Mouse (Mus musculus): Measurements from ENCODE around the gene Iqcd.

Gene Iqcd

DNA sequence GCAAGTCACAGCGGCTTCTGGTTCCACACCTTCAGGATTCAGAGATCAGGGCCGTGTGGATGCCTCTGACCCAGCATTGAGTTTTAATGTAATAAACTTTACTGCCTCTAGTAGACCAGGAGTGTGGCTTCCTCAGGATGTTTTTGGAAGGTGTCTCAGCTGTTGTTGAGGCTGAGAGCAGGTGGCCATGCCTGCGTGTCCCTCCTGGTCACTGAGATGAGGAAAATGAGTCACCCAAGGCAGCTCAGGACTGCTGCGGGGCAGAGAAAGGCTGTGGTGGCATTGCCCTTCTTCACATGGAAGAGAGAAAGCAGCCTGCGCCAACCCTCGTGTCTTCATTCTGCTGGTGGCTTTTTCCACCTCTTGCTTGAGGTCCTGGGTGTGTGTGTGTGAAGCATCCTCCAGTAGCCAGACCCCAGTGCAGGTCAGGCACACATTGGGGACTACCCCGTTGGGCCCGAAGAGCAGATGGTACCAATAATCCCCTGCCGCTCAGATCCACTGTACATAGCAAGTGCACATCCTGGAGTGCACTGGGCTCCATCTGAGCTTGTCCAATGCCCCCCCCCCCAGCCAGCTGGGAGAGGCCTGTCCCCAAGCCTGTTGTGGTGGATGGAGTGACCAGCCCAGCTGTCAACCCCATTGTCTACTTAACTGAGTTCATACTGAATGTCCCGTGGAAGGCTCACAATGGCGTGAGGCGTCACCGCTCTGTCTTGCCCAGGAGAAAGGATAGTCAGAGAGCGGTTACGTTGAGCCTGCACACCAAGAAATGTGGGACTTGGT is 38.9 kb downstream of the Iqcd start:
- DNase-seq (ENCODE audit: low read depth, low spot score) = no peak

DNA sequence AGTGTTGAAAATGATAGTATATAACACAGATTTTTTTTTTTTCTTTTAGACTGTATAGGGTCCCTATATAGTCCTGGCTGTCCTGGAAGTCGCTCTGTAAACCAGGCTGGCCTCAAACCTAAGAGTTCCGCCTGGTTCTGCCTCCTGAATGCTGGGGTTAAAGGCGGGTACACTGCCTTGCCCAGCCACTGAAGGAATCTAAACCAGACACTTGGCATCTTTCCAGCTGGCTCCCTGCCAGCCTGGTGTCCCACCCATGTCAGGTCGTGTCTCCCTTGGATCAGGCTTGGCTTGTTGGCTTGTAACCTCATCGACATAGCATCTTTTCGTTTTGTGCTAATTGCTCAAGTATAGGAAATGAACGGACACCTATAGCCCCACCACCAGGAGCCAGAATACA is 39.8 kb downstream of the Iqcd start:
- DNase-seq (ENCODE audit: low read depth, low spot score) = no peak

DNA sequence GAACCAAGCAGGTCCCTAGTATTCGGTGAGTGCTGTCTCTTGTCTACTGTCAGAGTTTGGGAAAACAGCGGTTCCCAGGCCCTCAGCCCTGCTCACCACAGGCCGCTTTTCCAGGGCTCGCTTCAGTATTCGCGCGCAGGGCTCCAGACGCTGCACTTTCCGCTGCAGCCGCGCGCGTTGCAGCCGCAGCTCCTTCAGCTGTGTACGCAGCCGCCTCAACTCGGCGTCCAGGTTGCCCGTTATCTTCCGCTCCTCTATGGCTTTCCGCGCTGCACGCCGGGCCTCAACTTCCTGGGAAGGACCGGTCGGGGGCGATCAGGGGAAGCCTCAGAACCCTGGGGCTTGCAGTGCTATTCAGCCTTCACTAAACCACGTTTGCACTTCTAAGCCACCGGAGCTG is 42.3 kb downstream of the Iqcd start:
- no peak for DNase-seq (ENCODE audit: low read depth, low spot score)

DNA sequence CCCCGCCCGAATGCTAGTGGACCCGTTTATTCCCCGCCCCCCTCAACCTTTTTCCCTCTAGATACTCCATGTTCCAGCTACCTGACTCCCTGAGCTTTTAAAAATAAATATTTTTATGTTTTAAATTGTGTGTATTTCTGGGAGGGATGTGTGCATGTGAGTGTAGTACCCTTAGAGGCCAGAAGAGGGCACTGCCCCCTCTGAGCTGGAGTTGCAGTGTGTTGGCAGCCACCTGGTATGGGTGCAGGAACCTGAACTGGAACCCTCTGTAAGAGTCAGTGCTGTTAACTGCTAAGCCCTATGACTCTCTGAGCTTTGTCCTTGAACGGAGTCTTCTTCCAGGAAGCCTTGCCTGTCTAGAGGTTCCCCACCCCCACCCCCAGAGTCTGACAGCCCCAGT is 43.1 kb downstream of the Iqcd start:
- DNase-seq (ENCODE audit: low read depth, low spot score) = no peak

DNA sequence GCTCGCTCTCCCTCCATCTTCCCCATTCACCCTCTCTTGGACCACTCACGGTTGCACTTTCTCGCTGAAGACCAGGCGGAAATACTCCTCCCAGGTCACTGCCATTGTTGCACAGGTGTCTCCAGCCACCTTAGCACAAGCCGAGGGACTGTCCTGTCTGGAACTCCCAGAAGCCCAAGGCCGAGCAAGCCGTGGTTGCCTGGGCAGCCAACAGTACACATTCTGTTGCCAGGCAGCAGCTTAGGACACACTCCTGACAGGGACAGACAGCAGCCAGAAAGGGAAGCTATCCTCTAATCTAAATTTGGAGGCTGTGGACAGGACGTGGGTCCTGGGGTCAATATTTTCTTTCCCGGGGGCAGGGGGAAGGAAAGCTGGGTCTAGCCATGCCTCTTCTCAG is 45.3 kb downstream of the Iqcd start, which contains the start of gene Cfap73:
Gene Cfap73, minus strand, starts transcription at position 105 of the 400 bp plus-strand sequence.
- no peak for DNase-seq (ENCODE audit: low read depth, low spot score)

DNA sequence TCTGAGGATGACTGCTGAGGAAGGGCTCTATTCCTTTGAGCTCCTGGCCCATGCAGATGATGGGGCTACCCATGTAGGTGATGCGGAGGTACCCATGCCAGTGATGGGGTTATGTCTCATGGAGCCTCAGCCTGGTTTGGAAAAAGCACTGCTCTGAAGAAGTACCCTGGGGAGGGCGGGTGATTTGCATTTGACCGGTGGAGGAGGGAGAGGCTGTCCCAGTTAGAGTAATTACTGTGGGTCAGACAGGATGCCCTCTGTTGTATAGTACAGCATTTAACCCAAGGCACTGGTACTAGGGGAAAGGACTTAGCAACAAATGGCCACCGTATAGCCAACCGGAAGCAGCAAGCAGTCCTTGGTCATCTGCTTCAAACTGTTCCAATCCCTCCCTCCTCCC is 46.0 kb downstream of the Iqcd start:
- no peak for DNase-seq (ENCODE audit: low read depth, low spot score)

DNA sequence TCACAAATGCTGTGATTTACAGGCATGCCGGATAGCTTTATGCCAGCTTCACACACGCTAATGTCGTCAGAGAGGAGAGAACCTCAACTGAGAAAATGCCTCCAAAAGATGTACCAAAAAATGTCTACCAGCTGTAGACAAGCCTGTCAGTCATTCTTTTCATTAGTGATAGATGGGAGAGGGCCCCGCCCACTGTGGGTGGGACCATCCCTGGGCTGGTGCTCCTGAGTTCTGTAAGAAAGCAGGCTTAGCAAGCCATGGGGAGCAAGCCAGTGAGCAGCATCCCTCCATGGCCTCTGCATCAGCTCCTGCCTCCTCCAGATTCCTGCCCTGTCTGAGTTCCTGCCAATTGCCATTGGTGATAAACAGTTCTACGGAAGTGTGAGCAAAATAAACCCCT is 46.8 kb downstream of the Iqcd start:
- DNase-seq (ENCODE audit: low read depth, low spot score) = no peak

DNA sequence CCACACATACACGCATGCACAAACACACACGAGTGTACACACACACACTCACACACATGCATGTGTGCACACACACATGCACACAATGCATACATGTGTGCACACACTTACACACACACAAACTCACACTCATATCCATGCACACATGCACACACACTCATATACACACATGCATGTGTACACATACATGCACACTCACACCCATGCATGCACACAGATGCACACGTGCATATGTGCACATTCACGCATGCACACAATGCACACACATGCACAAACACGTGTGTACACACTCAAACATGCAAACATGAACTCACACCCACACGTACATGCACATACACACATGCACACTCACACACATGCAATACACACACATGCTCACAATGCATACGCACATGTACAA is 51.3 kb downstream of the Iqcd start:
- no peak for DNase-seq (ENCODE audit: low read depth, low spot score)

DNA sequence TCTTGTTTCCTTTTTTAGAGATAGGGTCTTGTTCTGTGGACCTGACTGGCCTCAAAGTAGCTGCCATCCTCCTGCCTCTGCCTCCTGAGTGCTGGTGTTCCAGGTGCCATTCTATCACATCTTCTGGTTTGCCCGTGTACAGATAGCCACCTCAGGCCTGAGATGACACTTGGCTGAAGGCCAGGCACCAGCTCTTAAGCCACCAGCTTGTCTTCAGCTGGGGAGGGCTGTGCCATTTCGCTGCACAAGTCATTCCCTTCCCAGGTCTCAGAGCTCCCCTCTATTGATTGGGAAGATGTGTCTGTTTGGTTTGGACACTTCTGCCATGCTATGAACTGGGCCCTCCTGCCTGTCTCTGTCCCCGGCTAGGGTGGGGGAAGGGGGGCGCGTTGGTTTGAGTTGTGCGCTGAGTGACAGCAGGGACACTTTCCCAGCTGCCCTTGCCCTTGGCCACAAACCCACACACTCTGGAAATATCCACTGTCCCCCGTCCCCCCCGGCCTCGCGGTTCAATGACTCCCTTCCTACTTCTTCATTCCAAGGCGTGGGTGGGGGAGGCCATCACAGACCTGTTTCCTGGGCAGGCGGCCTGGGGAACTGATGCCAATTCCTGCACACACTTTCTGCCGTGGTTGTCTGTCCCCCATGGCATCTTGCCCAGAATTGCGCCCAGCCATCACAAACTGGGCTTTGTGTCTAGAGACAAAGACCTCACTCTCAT is 54.7 kb downstream of the Iqcd start:
- DNase-seq (ENCODE audit: low read depth, low spot score) = no peak

DNA sequence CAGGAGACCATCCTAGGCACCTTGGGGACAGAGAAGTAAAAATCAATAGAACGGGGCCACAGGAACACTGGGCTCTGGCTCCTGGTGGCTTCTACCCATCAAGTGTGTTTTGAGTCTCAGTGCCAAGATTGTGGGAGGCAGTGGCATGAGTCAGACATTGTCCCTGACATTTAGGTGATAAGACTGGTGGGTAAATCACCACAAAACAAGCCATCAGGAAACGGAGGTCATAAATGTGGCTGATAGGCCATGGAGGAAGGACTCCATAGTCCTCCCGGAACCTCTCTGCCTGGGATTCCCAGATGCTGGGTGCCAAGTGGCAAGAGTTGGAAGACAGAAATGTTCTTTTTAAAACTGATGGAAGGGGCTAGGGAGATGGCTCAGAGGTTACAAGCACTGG is 55.4 kb downstream of the Iqcd start:
- no peak for DNase-seq (ENCODE audit: low read depth, low spot score)

DNA sequence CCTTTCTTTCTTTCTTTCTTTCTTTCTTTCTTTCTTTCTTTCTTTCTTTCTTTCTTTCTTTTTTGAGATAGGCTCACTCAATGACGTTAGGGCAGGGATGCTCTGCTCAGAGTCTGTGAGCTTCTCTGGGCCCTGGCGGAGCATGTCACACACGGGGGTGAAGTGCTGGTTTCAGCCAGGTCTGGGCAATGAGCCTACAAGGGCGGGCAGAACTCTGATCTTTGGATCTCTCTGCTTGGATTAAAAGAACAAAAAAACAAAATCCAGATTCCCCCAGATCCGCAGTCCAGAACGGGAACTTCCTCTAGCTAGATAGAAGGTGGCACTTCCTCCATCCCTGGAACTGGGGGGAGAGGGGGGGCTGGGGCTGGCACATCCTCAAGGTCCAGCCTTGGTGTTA is 57.0 kb downstream of the Iqcd start:
- DNase-seq (ENCODE audit: low read depth, low spot score) = no peak

DNA sequence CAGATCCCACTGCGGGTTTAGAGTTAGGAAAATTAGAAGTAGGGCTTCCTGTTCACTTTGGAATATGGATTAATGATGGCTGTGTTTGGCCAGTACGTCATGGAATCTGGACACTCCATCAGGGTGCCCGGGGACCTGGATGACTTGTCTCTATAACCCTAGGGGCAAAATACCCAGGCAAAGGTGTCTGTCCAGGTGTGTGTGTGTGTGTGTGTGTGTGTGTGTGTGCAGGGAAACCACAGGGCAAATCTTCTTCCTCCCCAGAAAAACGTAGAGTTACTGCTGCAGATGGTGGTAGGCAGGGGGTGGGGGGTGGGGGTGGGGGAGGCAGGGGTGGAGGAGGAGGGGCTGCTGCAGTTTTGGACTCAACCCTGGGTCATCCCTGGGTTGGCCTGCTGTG is 58.5 kb downstream of the Iqcd start:
- DNase-seq (ENCODE audit: low read depth, low spot score) = no peak

DNA sequence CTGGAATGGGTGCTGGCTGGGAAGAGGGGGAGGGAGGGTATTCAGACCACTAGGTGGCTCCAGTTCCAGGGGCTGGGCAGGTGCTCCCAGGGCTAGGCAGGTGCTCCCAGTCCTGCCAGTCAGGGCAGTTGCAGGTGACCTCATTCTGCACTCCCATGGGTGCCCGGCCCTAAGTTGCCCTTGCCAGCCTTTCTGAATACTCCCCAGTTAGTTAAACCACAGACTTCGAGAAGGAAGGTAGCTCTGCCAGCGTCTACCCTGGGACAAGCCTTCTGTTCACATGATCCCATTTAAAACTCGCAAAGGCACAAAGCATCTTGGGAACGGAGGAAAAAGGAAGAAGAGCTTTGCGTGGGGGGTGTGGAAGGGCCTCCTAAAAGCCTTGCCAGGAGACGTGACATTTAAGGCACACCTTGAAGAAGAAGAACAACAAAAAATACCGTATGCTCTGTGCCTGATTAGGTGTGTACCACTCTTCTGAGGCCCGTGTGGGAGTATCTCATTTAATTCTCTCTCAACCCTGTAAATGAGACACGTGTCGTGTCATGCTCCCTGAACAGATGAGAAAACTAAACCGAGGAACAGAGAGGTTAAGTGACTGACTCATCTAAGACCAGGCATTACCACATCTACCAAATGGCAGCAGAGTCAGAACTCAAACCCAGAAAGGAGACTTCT is 59.1 kb downstream of the Iqcd start:
- no peak for DNase-seq (ENCODE audit: low read depth, low spot score)

DNA sequence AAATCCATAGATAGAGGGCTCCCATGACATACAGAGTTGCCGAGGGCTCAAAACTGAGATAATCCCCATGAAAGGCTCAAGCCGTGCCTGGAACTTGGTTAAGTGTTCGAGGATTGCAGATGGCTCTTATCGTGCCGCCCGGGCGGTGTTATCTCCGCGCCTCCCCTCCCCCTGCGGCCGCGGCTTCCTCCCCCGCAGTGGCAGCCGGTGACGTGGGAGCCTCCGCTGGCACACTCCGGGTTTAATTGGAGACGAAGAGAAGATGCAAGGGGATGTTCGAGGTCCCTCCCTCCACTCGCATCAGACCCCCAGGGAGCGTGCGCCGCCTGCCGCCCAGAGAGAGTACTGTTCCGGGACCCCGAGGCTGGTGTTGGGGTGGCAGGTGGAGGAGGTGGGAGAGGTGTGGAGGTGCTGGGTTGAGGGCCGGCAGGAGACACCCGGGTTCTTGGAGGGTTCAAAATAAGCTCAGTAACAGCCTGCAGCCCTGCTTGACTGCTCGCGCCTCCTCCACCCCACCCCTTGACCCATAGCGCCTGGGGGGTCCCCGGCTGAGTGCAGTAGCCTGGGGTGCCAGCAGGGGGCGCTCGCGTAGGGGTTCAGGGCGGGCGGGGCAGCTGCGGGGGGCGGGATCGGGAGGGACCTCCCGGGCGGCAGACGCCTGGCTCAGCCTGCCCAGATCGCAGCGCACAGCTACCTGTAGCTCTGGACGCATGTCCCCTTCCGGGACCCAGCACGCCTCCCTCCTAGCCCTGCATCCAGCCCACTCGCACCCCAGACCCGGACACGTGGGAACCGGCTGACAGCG is 60.0 kb downstream of the Iqcd start, which contains the start of gene Rasal1:
Gene Rasal1, plus strand, starts transcription at position 244 of the 805 bp plus-strand sequence.
- DNase-seq (ENCODE audit: low read depth, low spot score) = peak; percentile 49

DNA sequence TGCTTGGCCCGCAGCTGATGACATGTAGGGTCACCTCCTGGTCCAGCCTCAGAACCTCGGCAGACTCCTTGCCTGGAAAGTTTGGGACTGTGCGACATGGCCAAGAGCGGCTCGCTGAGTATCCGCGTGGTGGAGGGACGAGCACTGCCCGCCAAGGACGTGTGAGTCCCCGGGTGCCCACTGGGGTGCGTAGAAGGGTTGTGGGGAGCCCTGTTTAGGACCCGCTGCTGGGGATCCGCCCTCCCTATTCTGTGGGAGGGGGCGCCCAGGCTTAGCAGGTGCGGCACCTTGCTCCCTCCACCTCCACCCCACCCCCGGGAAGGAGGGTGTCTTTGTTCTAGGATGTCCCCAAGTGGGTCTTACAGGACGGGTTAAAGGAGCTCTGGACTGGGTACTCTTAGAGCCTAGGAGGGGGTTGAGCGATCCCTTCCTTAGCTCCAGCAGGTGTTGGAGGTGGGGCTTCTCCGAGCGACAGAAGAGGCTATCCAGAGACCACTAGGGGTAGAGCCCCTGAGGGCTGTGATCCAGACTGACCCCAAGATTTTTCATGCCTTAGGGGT is 60.6 kb downstream of the Iqcd start:
- DNase-seq (ENCODE audit: low read depth, low spot score) = no peak

DNA sequence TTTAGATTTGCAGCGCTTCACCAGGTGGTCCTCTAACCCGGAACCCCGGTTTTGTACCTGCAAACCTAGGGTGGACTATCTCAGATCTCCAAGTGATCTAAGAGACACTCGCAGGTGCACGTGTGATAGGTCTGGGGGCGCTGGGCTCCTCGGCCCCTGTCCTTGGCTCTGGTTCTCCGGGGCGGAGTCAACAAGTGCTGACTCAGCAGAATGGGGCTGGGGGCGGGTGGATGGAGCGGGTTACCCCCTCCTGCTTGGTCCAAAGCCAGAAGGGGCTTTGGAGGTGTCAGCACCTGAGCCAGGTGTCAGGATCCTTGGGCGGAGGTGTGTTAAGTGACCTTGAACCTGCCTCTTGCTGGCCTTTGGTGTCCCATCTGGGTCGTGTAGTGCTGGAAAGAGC is 61.1 kb downstream of the Iqcd start:
- DNase-seq (ENCODE audit: low read depth, low spot score) = no peak

DNA sequence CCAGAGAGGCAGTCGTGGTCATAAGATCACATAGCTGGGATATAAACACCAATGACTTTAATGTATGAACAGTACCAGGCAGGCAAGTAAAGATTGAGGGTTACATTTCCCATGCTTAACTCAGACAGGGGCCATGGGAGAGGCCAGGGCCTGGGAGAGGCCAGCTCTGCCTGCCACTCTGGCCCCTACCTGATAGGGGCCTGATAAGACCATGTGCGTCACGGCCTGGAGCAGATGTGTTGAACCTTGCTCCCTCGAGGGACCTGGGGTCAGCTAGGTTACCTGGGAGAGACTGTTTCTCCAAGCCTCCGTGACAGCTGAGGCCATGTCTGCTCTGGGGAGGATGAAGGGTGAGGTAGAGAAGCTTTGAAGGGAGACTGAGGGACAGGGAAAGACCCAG is 62.4 kb downstream of the Iqcd start:
- DNase-seq (ENCODE audit: low read depth, low spot score) = no peak

DNA sequence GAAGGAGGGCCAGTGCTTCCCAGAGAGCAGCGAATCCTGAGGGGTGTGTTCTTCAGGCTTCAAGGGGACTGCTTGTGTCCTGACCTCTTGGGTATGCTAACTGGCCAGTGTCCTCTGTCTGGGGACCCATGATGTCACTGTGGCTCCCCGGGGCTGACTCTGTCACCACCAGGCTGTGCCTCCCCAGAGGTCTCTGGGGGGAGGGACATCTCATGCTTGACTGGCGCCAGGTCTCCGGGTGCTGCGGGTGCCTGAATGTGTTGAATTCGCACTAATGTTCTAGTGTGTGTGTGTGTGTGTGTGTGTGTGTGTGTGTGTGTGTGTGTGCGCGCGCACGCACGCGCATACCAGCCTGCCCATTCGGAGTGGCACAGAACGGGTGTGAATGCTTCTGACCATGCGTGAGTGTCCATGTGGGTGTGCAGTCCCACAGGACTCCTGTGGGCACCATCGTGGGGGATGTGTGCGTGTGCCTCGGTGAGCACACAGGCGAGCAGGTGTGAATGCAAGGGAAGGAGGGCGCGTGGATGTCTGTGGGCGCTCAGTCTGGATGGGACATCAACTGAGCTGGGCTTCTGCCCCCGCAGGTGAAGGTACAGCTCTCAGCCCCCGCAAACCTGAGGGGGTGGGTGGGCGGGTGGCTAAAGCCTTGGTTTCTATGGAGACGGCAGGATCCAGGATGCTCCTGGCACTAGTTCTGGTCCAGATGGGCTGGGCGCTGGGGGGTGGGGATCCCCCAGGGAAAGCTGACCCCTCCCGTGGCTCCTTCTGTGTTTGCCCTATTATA is 64.3 kb downstream of the Iqcd start:
- DNase-seq (ENCODE audit: low read depth, low spot score) = no peak

DNA sequence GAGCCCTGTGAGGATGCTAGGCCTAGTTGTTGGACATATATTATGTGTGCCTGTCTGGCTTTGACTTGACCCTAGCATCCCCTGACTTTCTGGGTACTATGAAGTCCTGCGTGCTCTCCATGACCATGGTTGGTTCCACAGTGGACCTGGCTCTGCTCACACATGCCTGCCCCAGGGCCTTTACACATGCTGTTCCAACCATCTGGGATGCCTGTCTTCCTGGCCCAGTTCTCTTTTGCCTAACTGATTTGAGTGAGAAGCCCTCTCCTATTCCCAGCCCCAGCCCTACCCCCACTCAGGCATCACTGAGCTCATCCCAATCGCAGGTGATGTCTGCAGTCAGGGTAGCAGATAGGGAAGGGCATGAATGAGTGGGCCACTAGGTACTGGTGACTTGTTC is 65.1 kb downstream of the Iqcd start:
- DNase-seq (ENCODE audit: low read depth, low spot score) = no peak

DNA sequence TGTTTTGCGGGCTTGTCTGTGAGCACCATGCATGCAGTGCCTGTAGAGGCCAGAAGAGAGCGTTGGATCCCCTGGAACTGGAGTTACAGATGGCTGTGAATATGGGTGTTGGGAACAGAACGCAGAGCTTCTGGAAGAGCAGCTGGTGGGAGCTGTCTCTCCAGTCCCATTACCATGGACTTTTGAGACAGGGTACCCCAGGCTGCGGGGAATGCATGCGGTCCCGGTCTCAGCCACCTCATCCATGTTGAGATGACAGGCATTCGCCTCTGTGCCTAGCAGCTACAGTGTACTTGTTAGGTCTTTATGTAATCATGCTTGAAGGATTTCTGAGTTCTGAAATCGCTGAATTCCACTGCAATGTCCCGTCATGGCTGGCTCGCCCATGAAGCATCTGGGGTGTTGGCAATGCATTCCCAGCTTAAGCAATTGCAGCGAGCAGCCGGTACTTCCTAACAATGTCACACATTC is 67.5 kb downstream of the Iqcd start:
- DNase-seq (ENCODE audit: low read depth, low spot score) = no peak

Data from WW6 (cell line).